Mouse (Mus musculus) hindbrain, embryonic 10.5 days (tissue): ENCODE data around the gene Shb. TPM values are rescaled to one million over a fixed set of nuclear protein-coding genes. Genes with fewer than 3 reads are reported as not detected.

Experiments
- DNase-seq: peaks from one replicate; pipeline ENCODE4 v3.0.0-alpha.2; 2017; ENCODE audit warnings: low spot score
- H3K27ac ChIP-seq: fragments of 300-500 bp; sonication (generic); 2 replicates; pipeline ENCODE4 v1.5.1; 2016; ENCODE audit warnings: mild to moderate bottlenecking, moderate library complexity
- H3K27me3 ChIP-seq: fragments of 300-500 bp; sonication (generic); 2 replicates; pipeline ENCODE4 v1.6.1; 2016; ENCODE audit warnings: mild to moderate bottlenecking; ENCODE audit not compliant: poor library complexity, insufficient read depth, severe bottlenecking
- H3K36me3 ChIP-seq: fragments of 300-500 bp; sonication (generic); 2 replicates; pipeline ENCODE4 v1.6.1; 2016; ENCODE audit warnings: mild to moderate bottlenecking, moderate library complexity
- H3K4me1 ChIP-seq: fragments of 300-500 bp; sonication (generic); replicated peaks from 2 replicates; pipeline ENCODE4 v1.6.1; 2016; ENCODE audit warnings: mild to moderate bottlenecking
- H3K4me3 ChIP-seq: fragments of 300-500 bp; sonication (generic); 2 replicates; pipeline ENCODE4 v1.5.1; 2016; ENCODE audit warnings: mild to moderate bottlenecking, moderate library complexity
- H3K9me3 ChIP-seq: fragments of 300-500 bp; sonication (generic); 2 replicates; pipeline ENCODE4 v1.6.1; 2016; ENCODE audit warnings: mild to moderate bottlenecking, moderate library complexity
- WGBS: fragments of 180-500 bp; shearing (Covaris S2); methylation state at CpG from one replicate; pipeline ENCODE4 v1.1.7; 2016; 5-methylcytosine and 5-hydroxymethylcytosine counted together
- polyA plus RNA-seq: library from polyadenylated mRNA; unstranded; fragments of >200 nt; fragmentation: Nextera tagmentation; extraction: Ambion mirVana; gene quantifications from 2 replicates; pipeline ENCODE4 v1.2.1, GENCODE M21; 2016

Shb gene
- polyA plus RNA-seq, 1 experiment from 2014 or later, result 3.7 TPM

DNA sequence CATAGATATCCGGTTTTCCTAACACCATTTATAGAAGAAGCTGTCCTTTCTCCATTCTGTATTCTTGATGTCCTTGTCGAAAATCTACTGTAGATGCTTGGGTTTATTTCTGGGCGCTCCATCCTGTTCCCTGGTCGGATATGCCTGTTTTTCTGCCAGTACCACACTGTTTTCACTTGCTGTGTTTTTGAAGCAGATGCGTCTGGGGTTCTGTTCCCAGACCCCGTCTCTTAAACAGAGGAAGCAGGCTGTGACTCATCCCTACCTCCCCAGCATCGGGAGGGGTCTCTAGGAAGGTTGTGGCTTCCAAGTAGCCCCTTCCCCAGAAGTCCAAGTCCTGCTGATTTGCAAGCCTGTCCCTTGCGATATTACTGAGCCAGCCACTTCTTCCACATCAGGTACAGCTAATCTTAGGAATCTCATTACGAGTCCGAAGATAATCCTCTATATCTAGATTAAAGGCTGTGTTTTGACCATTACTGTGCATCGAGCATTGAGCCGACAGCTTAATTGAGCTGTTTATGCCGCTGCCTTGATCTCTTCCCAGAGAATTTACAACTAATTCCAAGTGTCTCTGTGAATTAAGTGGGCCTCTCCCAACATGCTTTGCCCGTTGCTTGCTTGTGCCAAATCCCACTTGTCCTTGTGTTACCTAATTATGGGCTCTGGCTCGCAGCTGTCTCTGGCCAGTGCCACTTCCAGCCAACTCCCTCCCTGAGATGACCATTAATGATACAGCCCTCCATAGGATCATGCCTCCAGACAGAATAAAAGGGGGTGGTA lies 8.1 kb upstream of the Shb start:
- H3K36me3 ChIP-seq, result no peaks in the 10 kb centered on the region
- 84% methylated on average over 15 of the region's 15 CpGs for WGBS
- H3K4me3 ChIP-seq, result no peak overlapping the region
- no peak for DNase-seq
- no peaks in the 10 kb centered on the region; the same call in 1 of the 2 replicates for H3K27me3 ChIP-seq
- H3K27ac ChIP-seq, result no peak overlapping the region
- no peaks in the 10 kb centered on the region for H3K9me3 ChIP-seq
- 0 out of 2 replicates have a peak, but pooled peaks cover 3% of the 10 kb centered on the region for H3K4me1 ChIP-seq

- DNase-seq, result no peak
- Histone ChIP-seq H3K27ac (no peak overlapping the region), H3K4me1 (0 out of 2 replicates have a peak, but pooled peaks cover 3% of the 10 kb centered on the region), H3K36me3 (no peaks in the 10 kb centered on the region), H3K9me3 (no peaks in the 10 kb centered on the region), H3K4me3 (no peak overlapping the region), H3K27me3 (no peaks in the 10 kb centered on the region; the same call in 1 of the 2 replicates)
Observed at GRCm38 (mm10) chr4:45539187-45539586, 6.9 kb upstream of the Shb start.

- no peak overlapping the region for H3K27ac ChIP-seq
Observed at GRCm38 (mm10) chr4:45533436-45533940, 1.2 kb upstream of the Shb start.

DNA sequence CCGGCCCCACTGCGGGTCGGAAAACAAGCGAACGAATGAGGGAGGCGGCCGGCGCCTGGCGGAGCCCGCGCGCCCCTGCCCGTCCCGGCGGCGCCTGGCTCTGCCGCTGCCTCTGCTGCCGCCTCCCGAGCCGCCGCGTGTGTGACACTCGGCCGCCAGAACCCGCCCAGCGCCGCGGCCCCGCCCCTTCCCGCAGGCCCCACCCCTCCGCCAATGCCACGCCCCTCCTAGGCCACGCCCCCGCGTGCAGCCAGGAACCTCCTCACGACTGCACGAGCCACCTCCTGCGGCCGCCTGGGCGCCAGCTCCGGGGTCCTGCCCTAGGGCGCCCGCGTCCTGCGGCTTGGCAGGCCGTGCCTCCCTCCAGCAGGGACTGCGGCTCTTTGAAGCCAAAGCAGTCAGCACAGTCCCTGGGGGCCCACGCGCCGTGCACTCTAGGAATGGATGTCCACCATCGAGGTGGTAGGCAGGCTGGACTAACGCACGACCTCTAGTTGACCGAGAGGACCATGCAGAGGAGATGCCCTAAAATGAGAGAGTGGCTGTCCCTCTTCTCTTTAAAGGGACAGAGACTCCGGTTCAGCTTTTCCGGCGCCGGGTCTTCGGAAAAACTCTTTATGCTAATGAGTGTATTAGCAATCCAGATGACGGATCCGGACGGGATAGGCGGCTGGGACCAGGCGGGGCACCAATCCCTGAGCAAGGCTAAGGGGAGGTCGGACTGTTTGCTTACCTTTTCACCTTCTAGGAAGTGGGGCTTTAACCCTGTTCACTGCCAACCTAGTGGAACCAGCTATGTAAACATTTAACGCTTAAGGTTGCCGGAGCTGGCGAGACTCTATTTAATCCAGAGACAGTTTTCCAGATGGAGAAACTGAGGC lies 1.4 kb downstream of the Shb start:
- DNase-seq, result peak; percentile 97
- under 1% methylated on average over 68 of the region's 68 CpGs for WGBS
- Histone ChIP-seq H3K9me3 (no peaks in the 10 kb centered on the region), H3K27ac (peak overlapping the region; percentile 93), H3K4me1 (peaks cover 73% of the 10 kb centered on the region), H3K27me3 (peaks cover 29% of the 10 kb centered on the region), H3K36me3 (peaks cover 9% of the 10 kb centered on the region), H3K4me3 (peak overlapping the region; percentile 78)

More at GRCm38 (mm10) chr4:45533436-45533940, 1.2 kb upstream of the Shb start:
- WGBS, result 66% methylated on average over 1 of the region's 1 CpGs
- DNase-seq, result no peak
- Histone ChIP-seq H3K9me3 (no peaks in the 10 kb centered on the region), H3K4me1 (peaks cover 47% of the 10 kb centered on the region), H3K4me3 (no peak overlapping the region), H3K36me3 (no peaks in the 10 kb centered on the region), H3K27me3 (peaks cover 12% of the 10 kb centered on the region)

GRCm38 (mm10) chr4:45529986-45530597 lies 2.2 kb downstream of the Shb start:
- peak; percentile 76 for DNase-seq
- no peaks in the 10 kb centered on the region for H3K9me3 ChIP-seq
- WGBS, result under 1% methylated on average over 89 of the region's 89 CpGs
- peak overlapping the region; percentile 78 for H3K4me3 ChIP-seq
- H3K27me3 ChIP-seq, result peaks cover 29% of the 10 kb centered on the region
- peak overlapping the region; percentile 93 for H3K27ac ChIP-seq
- H3K36me3 ChIP-seq, result peaks cover 9% of the 10 kb centered on the region
- peaks cover 74% of the 10 kb centered on the region for H3K4me1 ChIP-seq

DNA sequence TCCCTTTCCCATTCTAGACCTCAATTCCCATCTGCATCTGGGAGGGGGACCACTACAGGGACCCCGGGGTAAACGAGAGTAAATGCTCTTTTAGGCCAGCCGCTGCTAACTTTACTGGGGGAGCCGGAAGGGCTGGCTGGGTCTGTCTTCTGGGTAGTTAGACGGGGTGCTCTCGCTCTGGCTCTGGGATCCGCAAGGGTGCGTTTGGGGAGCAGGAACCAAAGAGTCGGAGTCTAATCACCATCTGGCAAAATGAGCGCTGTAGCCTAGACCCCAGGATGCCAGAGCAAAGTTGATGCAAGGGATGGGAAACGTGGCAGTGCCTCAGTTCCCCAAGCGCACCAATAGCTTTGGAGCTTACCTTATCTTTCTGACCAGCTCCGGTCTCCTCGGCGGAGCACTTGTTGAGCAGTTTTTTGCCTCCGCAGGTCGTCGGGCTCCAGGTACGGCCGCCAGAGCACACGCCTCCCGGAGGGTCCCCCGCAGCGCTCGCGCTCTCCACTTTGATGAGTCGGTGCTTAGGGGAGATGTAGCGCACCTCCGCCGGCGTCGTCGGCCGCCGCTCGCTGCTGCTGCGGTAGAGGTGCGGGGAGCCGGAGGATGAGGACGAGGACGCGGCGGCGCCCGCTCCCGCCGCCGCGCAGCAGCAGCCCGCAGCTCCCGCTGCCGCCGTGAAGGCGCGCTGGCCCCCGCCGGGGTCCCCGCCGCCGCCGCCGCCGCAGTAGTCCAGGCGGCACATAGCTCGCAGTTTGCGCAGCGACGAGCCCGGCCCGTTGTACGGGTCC lies 2.9 kb downstream of the Shb start:
- peak overlapping the region; percentile 93 for H3K27ac ChIP-seq
- peak overlapping the region; percentile 78 for H3K4me3 ChIP-seq
- H3K4me1 ChIP-seq, result peaks cover 74% of the 10 kb centered on the region
- under 1% methylated on average over 71 of the region's 71 CpGs for WGBS
- peak; percentile 42 for DNase-seq
- no peaks in the 10 kb centered on the region for H3K9me3 ChIP-seq
- peaks cover 9% of the 10 kb centered on the region for H3K36me3 ChIP-seq
- H3K27me3 ChIP-seq, result peaks cover 29% of the 10 kb centered on the region

DNA sequence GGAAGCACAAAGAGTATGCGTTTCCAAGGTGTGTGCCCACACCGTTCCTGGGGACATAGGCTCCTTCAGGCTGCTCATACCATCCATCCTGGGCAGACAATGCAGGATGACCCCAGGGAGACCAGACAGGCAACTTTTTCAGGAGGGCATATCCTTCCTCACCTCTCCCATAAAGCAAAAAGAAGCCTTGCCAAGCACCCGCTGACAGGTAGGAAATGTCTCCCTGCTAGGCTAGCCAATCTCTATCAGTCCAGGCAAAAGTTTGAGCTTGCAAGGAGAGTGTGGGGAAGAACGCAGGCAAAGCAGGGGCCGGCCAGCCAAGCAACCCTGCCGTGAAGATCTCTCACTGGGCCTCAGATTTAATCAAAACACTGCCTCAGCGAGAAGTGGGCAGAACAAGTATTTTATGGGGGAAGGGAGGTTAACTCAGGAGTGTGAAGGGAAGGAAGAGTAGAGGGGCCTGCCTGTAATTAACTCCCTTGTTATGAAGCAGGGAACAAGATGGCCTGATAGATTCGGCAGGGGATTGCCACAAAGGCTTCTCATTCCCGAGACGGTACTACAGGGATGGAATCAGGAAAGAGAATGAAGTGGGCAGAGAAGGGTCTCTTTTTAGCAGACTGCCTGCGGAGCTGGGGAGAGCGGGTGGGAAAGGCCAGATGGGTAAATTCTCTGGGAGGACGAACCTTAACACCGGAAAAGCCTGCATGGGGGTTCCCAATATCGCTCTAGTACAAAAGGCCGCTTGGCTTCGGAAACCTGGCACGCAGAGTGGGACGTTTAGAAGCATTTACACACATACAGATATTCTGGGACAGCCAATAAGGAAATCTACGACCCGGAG lies 3.7 kb downstream of the Shb start:
- Histone ChIP-seq H3K27ac (peak overlapping the region; percentile 93), H3K4me1 (peaks cover 74% of the 10 kb centered on the region)
- WGBS, result 2% methylated on average over 21 of the region's 21 CpGs

DNA sequence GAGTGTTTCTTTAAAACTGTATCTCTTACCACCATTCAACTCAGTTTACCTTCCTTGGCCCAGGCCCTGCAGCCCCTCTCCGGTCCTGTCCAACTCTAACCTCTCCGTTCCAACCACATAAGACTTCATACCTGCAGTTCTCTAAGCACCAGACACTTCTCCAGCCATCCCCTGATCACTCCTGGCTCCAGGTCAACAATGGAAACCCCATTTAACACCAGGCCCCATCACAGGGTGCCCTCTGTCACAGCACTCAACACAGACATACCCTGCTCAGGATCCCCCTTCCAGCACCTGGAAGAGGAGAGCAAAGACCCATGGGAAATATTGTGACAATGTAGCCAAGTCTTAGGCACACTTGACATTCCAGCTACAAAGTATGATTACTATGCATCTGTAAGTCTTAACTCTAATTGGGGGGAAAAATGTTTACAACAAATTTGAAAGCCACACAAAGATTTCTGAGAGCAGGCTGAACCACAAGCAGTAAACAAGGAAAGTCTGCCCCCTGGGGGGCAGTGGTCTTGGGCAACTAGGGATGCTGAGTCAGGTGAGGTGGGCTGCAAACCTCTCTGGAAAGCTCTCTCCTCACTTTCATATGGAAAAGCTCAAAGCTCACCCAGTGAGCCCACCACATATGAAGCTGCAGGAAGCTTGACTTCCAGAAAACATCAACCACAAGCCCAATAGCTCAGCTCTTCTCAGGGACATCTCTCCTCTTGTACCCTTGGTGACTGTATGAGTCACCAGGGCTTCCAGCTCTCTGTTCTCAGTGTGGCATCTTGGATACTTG lies 4.5 kb downstream of the Shb start:
- Histone ChIP-seq H3K4me3 (peak overlapping the region; percentile 78), H3K27me3 (peaks cover 29% of the 10 kb centered on the region), H3K27ac (peak overlapping the region; percentile 93; the same call in 1 of the 2 replicates), H3K4me1 (peaks cover 80% of the 10 kb centered on the region), H3K9me3 (no peaks in the 10 kb centered on the region), H3K36me3 (peaks cover 9% of the 10 kb centered on the region)
- no peak for DNase-seq
- WGBS, result 88% methylated on average over 2 of the region's 2 CpGs

More for the DNA sequence above, 3.7 kb downstream of the Shb start:
- H3K27me3 ChIP-seq, result peaks cover 29% of the 10 kb centered on the region
- peak; percentile 43 for DNase-seq
- H3K4me3 ChIP-seq, result peak overlapping the region; percentile 78
- H3K9me3 ChIP-seq, result no peaks in the 10 kb centered on the region
- H3K36me3 ChIP-seq, result peaks cover 9% of the 10 kb centered on the region

DNA sequence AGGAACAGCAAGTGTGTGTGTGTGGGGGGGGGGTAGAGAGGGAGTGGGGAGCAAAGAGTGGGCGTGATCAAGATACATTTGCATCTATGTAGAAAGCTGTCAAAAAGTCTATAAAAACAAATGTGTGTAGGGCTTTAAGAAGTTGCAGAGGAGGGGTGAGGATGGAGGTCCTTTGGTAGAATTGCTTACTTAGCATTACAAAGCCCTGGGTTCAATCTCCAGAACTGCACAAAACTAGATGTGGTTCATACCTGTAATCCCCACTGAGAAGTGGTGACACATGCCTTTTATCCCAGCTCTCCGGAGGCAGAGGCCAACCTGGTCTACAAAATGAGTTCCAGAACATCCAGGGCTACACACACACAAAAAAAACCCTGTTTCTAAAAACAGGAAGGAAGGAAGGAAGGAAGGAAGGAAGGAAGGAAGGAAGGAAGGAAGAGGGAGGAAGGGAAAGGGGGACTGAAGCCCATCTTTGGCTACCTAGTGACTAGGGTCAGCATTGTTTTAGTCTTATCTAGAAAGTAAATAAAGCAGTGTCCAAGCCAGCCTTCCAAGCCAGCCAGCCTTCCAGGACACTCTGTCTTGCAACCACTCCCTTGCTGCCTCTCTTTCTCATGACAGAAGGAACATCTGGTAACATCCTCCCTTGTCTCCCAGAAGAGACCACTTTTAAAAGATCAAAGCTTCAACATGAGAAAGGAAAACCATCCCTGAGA lies 5.3 kb downstream of the Shb start:
- Histone ChIP-seq H3K9me3 (no peaks in the 10 kb centered on the region), H3K4me1 (peaks cover 80% of the 10 kb centered on the region), H3K4me3 (peak overlapping the region; percentile 78)

GRCm38 (mm10) chr4:45526175-45526574 lies 6.1 kb downstream of the Shb start:
- DNase-seq, result no peak
- Histone ChIP-seq H3K27ac (no peak overlapping the region), H3K36me3 (peaks cover 9% of the 10 kb centered on the region), H3K4me3 (no peak overlapping the region), H3K4me1 (peaks cover 80% of the 10 kb centered on the region), H3K27me3 (peaks cover 29% of the 10 kb centered on the region), H3K9me3 (no peaks in the 10 kb centered on the region)
- WGBS, result 85% methylated on average over 3 of the region's 3 CpGs

More for the DNA sequence above, 5.3 kb downstream of the Shb start:
- Histone ChIP-seq H3K36me3 (peaks cover 9% of the 10 kb centered on the region), H3K27ac (no peak overlapping the region), H3K27me3 (peaks cover 29% of the 10 kb centered on the region)
- DNase-seq, result no peak
- WGBS, result 87% methylated on average over 2 of the region's 2 CpGs
